Mouse (Mus musculus) olfactory bulb, adult 2 months (tissue): ENCODE measurements around the gene Prkab2. TPM values are rescaled to one million over a fixed set of nuclear protein-coding genes. Genes with fewer than 3 reads are reported as not detected.

Experiments
- H3K27ac ChIP-seq: fragments of 200-500 bp; 2 replicates; pipeline ENCODE4 v1.5.1; 2012; ENCODE audit warnings: low read depth, low read length; ENCODE audit not compliant: insufficient read depth
- H3K4me1 ChIP-seq: fragments of 200-500 bp; 2 replicates; pipeline ENCODE4 v1.6.1; 2012; ENCODE audit warnings: low read length; ENCODE audit not compliant: control insufficient read depth, insufficient read depth
- H3K4me3 ChIP-seq: fragments of 200-500 bp; 2 replicates; pipeline ENCODE4 v1.5.1; 2012; ENCODE audit warnings: mild to moderate bottlenecking, low read depth, low read length, moderate library complexity; ENCODE audit not compliant: insufficient read depth
- CTCF ChIP-seq: fragments of 200-500 bp; IDR thresholded peaks from 2 replicates; pipeline ENCODE4 v1.5.1; 2012; ENCODE audit warnings: low read depth, mild to moderate bottlenecking, low read length, moderate library complexity; ENCODE audit not compliant: insufficient read depth
- POLR2A ChIP-seq: fragments of 200-500 bp; IDR thresholded peaks from 2 replicates; pipeline ENCODE4 v1.6.1; 2012; ENCODE audit warnings: mild to moderate bottlenecking, low read depth, low read length, moderate library complexity; ENCODE audit not compliant: insufficient read depth
- WGBS: fragments of 180-500 bp; shearing (Covaris S2); methylation state at CpG from one replicate; pipeline ENCODE4 v1.1.7; 2018; 5-methylcytosine and 5-hydroxymethylcytosine counted together
- polyA plus RNA-seq: library from polyadenylated mRNA; stranded (reverse); fragments of >200 nt; gene quantifications from 2 replicates; pipeline ENCODE4 v1.2.4, GENCODE M21; 2012; ENCODE audit warnings: low replicate concordance; ENCODE audit not compliant: missing spikeins, insufficient read depth, insufficient read length

Gene Prkab2
- polyA plus RNA-seq, 1 experiment = not detected

DNA sequence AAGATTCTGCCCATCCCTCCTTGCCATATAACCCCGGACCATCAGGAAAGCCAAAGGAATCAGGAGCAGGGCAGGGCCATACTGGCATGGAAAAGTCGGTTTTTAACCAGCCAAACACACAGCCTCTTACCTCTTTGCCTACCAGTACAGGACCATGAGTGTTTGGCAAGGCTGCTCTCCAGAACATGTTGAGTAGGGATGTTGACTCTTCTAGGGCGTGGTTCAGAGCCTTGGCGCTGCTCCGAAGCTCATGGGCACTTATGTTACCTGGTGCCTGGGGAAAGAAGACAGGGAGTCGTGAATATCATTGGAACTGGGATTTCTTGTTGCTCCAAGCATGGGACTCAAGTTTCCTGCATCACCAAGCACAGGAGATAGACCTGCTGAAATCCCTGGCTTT lies 35.8 kb downstream of the Prkab2 start:
- no peak overlapping the region for H3K27ac ChIP-seq
- no peak overlapping the region for H3K4me3 ChIP-seq
- H3K4me1 ChIP-seq = peaks cover 10% of the 10 kb centered on the region
- no peak for TF ChIP-seq POLR2A
- no peak for TF ChIP-seq CTCF
- WGBS = 86% methylated on average over 6 of the region's 6 CpGs

DNA sequence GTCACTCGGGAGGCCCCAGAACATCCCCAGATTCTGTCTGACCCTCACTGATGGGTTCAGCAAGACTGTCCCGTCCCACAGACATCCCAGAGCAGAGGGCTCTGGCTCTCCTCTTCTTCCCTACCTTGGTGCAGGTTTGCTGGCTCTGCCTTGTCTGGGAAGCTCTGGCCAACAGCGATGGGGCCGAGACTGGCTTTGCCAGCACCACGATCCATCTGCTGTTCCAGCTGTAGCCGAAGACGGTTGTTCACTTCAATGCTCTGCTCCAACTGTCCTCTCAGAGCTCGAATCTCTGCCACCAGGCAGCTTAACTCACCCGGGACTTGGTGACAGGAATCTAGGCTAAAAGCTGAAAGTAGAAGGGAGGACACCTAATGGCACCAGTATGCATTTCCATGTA lies 38.9 kb downstream of the Prkab2 start:
- Histone ChIP-seq H3K4me1 (peaks cover 5% of the 10 kb centered on the region), H3K27ac (no peak overlapping the region), H3K4me3 (no peak overlapping the region)
- 86% methylated on average over 9 of the region's 9 CpGs for WGBS
- no peak for TF ChIP-seq POLR2A

DNA sequence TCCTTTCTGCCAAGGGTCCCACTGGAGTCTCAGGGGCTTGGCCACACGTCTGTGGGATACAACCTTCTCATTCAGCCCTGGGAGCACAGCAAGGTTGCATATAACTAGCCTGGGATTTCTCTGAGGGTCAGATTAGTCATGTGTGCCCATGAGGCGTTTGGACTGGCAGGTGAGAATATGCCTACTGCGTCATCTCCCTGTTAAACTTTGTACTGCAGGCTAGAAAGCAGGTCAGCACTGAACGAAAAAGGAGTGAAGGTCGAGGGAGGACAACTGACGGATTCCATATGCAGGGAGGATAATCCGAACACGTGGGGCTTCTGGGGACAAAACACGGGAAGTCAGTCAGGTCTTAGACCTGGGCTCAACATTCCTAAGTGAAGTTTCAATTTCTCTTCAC lies 39.3 kb downstream of the Prkab2 start:
- no peak overlapping the region for H3K27ac ChIP-seq
- peaks cover under 1% of the 10 kb centered on the region; the same call in 1 of the 2 replicates for H3K4me1 ChIP-seq
- WGBS = 77% methylated on average over 9 of the region's 9 CpGs
- TF ChIP-seq CTCF (no peak), POLR2A (no peak)
- no peak overlapping the region for H3K4me3 ChIP-seq

DNA sequence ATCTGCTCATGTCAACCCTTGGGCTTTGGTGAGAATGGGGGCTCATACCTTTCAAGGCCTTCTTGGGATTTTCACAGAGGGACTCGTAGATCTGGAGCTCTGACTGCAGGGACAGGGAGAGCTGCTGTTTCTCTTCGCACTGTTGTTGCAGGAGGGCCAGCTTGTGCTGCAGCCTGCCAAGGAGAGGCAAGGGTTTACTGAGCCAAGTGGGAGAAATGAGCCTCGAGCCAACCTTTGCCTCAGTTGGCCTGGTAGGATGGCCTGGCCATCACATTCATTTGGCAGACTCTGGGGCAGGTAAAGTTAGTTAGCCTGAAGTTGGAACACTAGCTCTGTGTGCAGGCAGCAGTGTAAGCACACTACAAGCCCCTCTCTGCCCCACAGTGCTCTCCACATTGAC lies 41.1 kb downstream of the Prkab2 start:
- no peak for TF ChIP-seq POLR2A
- TF ChIP-seq CTCF = no peak
- 56% methylated on average over 3 of the region's 3 CpGs for WGBS
- no peaks in the 10 kb centered on the region for H3K4me1 ChIP-seq
- no peak overlapping the region for H3K27ac ChIP-seq
- H3K4me3 ChIP-seq = no peak overlapping the region

DNA sequence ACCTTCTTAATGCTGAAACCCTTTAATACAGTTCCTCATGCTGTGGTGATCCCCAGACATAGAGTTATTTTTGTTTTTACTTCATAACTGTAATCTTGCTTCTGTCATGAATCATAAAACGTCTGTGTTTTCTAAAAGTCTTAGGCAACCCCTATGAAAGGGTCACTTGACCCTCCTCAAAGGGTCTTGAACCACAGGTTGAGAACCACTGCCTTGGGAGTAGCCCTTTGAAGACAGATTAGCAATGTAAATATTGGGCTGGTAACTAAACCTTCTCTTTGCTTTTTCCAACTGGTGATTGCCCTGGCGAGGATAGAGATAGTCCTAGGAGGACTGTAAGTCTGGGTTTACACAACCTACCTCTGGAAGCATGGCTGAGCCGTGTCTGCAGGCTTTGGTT lies 43.2 kb downstream of the Prkab2 start:
- H3K27ac ChIP-seq = no peak overlapping the region
- no peak overlapping the region for H3K4me3 ChIP-seq
- 66% methylated on average over 3 of the region's 3 CpGs for WGBS
- H3K4me1 ChIP-seq = no peaks in the 10 kb centered on the region
- TF ChIP-seq POLR2A = no peak
- TF ChIP-seq CTCF = no peak

- 90% methylated on average over 11 of the region's 11 CpGs for WGBS
- H3K27ac ChIP-seq = no peak overlapping the region
- no peak overlapping the region for H3K4me3 ChIP-seq
- no peaks in the 10 kb centered on the region for H3K4me1 ChIP-seq
- TF ChIP-seq POLR2A = no peak
- no peak for TF ChIP-seq CTCF
These were observed 44.6 kb downstream of the Prkab2 start for GRCm38 (mm10) chr3:97702448-97703080.

- WGBS = 87% methylated on average over 3 of the region's 3 CpGs
- Histone ChIP-seq H3K4me3 (no peak overlapping the region), H3K27ac (no peak overlapping the region), H3K4me1 (peaks cover 8% of the 10 kb centered on the region; the same call in 1 of the 2 replicates)
- TF ChIP-seq CTCF = no peak
- TF ChIP-seq POLR2A = no peak
These were observed 47.5 kb downstream of the Prkab2 start for GRCm38 (mm10) chr3:97705508-97705907.

- WGBS = 80% methylated on average over 4 of the region's 4 CpGs
- Histone ChIP-seq H3K4me3 (no peak overlapping the region), H3K27ac (no peak overlapping the region), H3K4me1 (peaks cover 8% of the 10 kb centered on the region; the same call in 1 of the 2 replicates)
- TF ChIP-seq POLR2A (no peak), CTCF (no peak)
These were observed 48.6 kb downstream of the Prkab2 start for GRCm38 (mm10) chr3:97706561-97706960.

- WGBS = 93% methylated on average over 11 of the region's 11 CpGs
These were observed 52.1 kb downstream of the Prkab2 start for GRCm38 (mm10) chr3:97710134-97710533.

GRCm38 (mm10) chr3:97710881-97711280 lies 52.9 kb downstream of the Prkab2 start:
- Histone ChIP-seq H3K27ac (no peak overlapping the region), H3K4me1 (peaks cover 8% of the 10 kb centered on the region; the same call in 1 of the 2 replicates), H3K4me3 (no peak overlapping the region)
- WGBS = 73% methylated on average over 5 of the region's 5 CpGs
- TF ChIP-seq CTCF (no peak), POLR2A (no peak)

More at GRCm38 (mm10) chr3:97710134-97710533, 52.1 kb downstream of the Prkab2 start:
- TF ChIP-seq POLR2A = no peak
- no peak for TF ChIP-seq CTCF
- H3K4me1 ChIP-seq = peaks cover 8% of the 10 kb centered on the region; the same call in 1 of the 2 replicates
- H3K27ac ChIP-seq = no peak overlapping the region
- H3K4me3 ChIP-seq = no peak overlapping the region
